Mouse (Mus musculus) heart, adult 11 months (tissue): ENCODE results near the gene Gm13272.
"Not testable (repeated sequence)": the region's sequence is repeated elsewhere in the genome, so short reads cannot be mapped to it uniquely, and the experiment has no call there.

Experiments
- DNase-seq: peaks from one replicate; pipeline ENCODE4 v3.0.0; 2022

Gene Gm13272

GRCm38 (mm10) chr4:88788402-88788801 lies 8.8 kb downstream of the Gm13272 start, which contains the start of gene Gm13277:
Gene Gm13277 (plus strand): TSS chr4:88788632.
- peak; percentile 97 for DNase-seq

- DNase-seq: not testable (repeated sequence)
Measured at GRCm38 (mm10) chr4:88791250-88791649, 11.6 kb downstream of the Gm13272 start, which contains the start of gene Gm13278. Gene Gm13278 (plus strand): TSS chr4:88791550.

- peak; percentile 99 for DNase-seq
Measured at GRCm38 (mm10) chr4:88793936-88794675, 14.5 kb downstream of the Gm13272 start, which contains the start of gene Gm13275. Gene Gm13275 (plus strand): TSS chr4:88794487.

- DNase-seq: not testable (repeated sequence)
Measured at GRCm38 (mm10) chr4:88797097-88797496, 17.4 kb downstream of the Gm13272 start, which contains the start of gene Gm13279. Gene Gm13279 (plus strand): TSS chr4:88797397.

- peak; percentile 49 for DNase-seq
Measured at GRCm38 (mm10) chr4:88799365-88799764, 19.7 kb downstream of the Gm13272 start, which contains the start of gene Gm13285. Gene Gm13285 (plus strand): TSS chr4:88799665.

GRCm38 (mm10) chr4:88802954-88803353 lies 23.3 kb downstream of the Gm13272 start, which contains the start of gene Gm13287:
Gene Gm13287 (plus strand): TSS chr4:88803254.
- not testable (repeated sequence) for DNase-seq

- not testable (repeated sequence) for DNase-seq
Measured at GRCm38 (mm10) chr4:88805231-88805630, 25.6 kb downstream of the Gm13272 start, which contains the start of gene Gm13288. Gene Gm13288 (plus strand): TSS chr4:88805531.

- DNase-seq: peak; percentile 93
Measured at GRCm38 (mm10) chr4:88805761-88806160, 26.1 kb downstream of the Gm13272 start.

GRCm38 (mm10) chr4:88815928-88816327 lies 36.3 kb downstream of the Gm13272 start, which contains the start of gene Ifna7:
Gene Ifna7 (plus strand): TSS chr4:88816228.
- no peak for DNase-seq

GRCm38 (mm10) chr4:88819659-88820058 lies 40.0 kb downstream of the Gm13272 start, which contains the start of gene Ifna11:
Gene Ifna11 (plus strand): TSS chr4:88819959.
- no peak for DNase-seq

GRCm38 (mm10) chr4:88822995-88823394 lies 43.3 kb downstream of the Gm13272 start:
- DNase-seq: no peak

GRCm38 (mm10) chr4:88827116-88827515 lies 47.5 kb downstream of the Gm13272 start, which contains the start of gene Ifna6:
Gene Ifna6 (plus strand): TSS chr4:88827416.
- DNase-seq: not testable (repeated sequence)
